Mouse (Mus musculus) liver, postnatal 0 days (tissue): Measurements from ENCODE around the gene Gm21976.

Experiments used
- CTCF ChIP-seq: sonication (generic); IDR thresholded peaks from 2 replicates; pipeline ENCODE4 v1.5.1; 2016; ENCODE audit warnings: antibody characterized with exemption, low read depth
- EP300 ChIP-seq: IDR thresholded peaks from 2 replicates; pipeline ENCODE4 v1.6.1; 2016; ENCODE audit warnings: antibody characterized with exemption, low read depth, mild to moderate bottlenecking

- no peak for TF ChIP-seq CTCF
- TF ChIP-seq EP300 = no peak
Measured at GRCm38 (mm10) chr13:98317911-98318310, 38.2 kb downstream of the Gm21976 start.
